Mouse (Mus musculus) liver, adult 2 months (tissue): ENCODE data around the gene Fcrlb. TPM values are rescaled to one million over a fixed set of nuclear protein-coding genes. Genes with fewer than 3 reads are reported as not detected.

Experiments
- DNase-seq: peaks from one replicate; pipeline ENCODE4 v3.0.0-alpha.2; 2011; ENCODE audit warnings: low read depth, low spot score; ENCODE audit errors: extremely low read depth
- H3K27ac ChIP-seq: fragments of 200-500 bp; replicated peaks from 2 replicates; pipeline ENCODE4 v1.5.1; 2012; ENCODE audit warnings: low read depth, mild to moderate bottlenecking, control low read depth, inconsistent platforms, low read length; ENCODE audit not compliant: insufficient read depth
- H3K27me3 ChIP-seq: fragments of 200-500 bp; 2 replicates; pipeline ENCODE4 v1.6.1; 2012; ENCODE audit warnings: mild to moderate bottlenecking, moderate library complexity, low read length, inconsistent platforms; ENCODE audit not compliant: control insufficient read depth, insufficient read depth
- H3K36me3 ChIP-seq: fragments of 200-500 bp; 2 replicates; pipeline ENCODE4 v1.6.1; 2012; ENCODE audit warnings: low read length, inconsistent platforms; ENCODE audit not compliant: control insufficient read depth, insufficient read depth
- H3K4me1 ChIP-seq: fragments of 200-500 bp; 2 replicates; pipeline ENCODE4 v1.6.1; 2011; ENCODE audit warnings: low read length; ENCODE audit not compliant: control insufficient read depth, insufficient read depth
- H3K4me3 ChIP-seq: fragments of 200-500 bp; 2 replicates; pipeline ENCODE4 v1.5.1; 2011; ENCODE audit warnings: low read depth, mild to moderate bottlenecking, control low read depth, low read length, moderate library complexity; ENCODE audit not compliant: insufficient read depth
- H3K79me2 ChIP-seq: fragments of 200-500 bp; 2 replicates; pipeline ENCODE4 v1.6.1; 2012; ENCODE audit warnings: inconsistent platforms, mild to moderate bottlenecking, low read length, moderate library complexity; ENCODE audit not compliant: control insufficient read depth, insufficient read depth
- H3K9ac ChIP-seq: fragments of 200-500 bp; 2 replicates; pipeline ENCODE4 v1.6.1; 2012; ENCODE audit warnings: low read depth, mild to moderate bottlenecking, control low read depth, inconsistent platforms, low read length
- CTCF ChIP-seq: fragments of 200-500 bp; IDR thresholded peaks from 2 replicates; pipeline ENCODE4 v1.5.1; 2011; ENCODE audit warnings: low read depth, low read length, control low read depth
- POLR2A ChIP-seq: fragments of 200-500 bp; IDR thresholded peaks from 2 replicates; pipeline ENCODE4 v1.6.1; 2011; ENCODE audit warnings: low read length, control low read depth; ENCODE audit not compliant: insufficient read depth; ENCODE audit errors: extremely low read depth
- WGBS: fragments of 180-500 bp; shearing (Covaris S2); methylation state at CpG from one replicate; pipeline ENCODE4 v1.1.7; 2018; 5-methylcytosine and 5-hydroxymethylcytosine counted together
- polyA plus RNA-seq: library from polyadenylated mRNA; depleted of rRNA; stranded (reverse); fragments of >200 nt; gene quantifications from 2 replicates; pipeline ENCODE4 v1.2.3, GENCODE M21; 2012
- total RNA-seq: library from RNA; depleted of rRNA; stranded (reverse); fragments of >200 nt; gene quantifications from 2 replicates; pipeline ENCODE4 v1.2.3, GENCODE M21; 2014

Fcrlb gene
- total and polyA plus RNA-seq, 2 experiments: 0.11 to 0.18 TPM

GRCm38 (mm10) chr1:170886044-170886458, 26.7 kb downstream of the Fcrlb start:
- no peak overlapping the region for H3K4me3 ChIP-seq
- DNase-seq: no peak
- H3K79me2 ChIP-seq: no peaks in the 10 kb centered on the region; the same call in 1 of the 2 replicates
- H3K27ac ChIP-seq: no peak overlapping the region
- H3K9ac ChIP-seq: no peak overlapping the region
- 63% methylated on average over 6 of the region's 6 CpGs for WGBS
- no peaks in the 10 kb centered on the region for H3K27me3 ChIP-seq
- H3K36me3 ChIP-seq: no peaks in the 10 kb centered on the region
- peaks cover 5% of the 10 kb centered on the region; the same call in 1 of the 2 replicates for H3K4me1 ChIP-seq
- TF ChIP-seq POLR2A (no peak), CTCF (no peak)

GRCm38 (mm10) chr1:170884978-170885561, 27.7 kb downstream of the Fcrlb start, which contains the start of the genes Gm26620 and Dusp12:
Gene Gm26620 (plus strand): TSS chr1:170885065.
Gene Dusp12 (minus strand): TSS chr1:170885540.
- Histone ChIP-seq H3K4me3 (peak within 1 kb of the TSS; percentile 80), H3K4me1 (peaks cover 8% of the 10 kb centered on the region), H3K36me3 (no peaks in the 10 kb centered on the region), H3K27me3 (no peaks in the 10 kb centered on the region), H3K9ac (peak within 1 kb of the TSS; percentile 89), H3K79me2 (no peaks in the 10 kb centered on the region; the same call in 1 of the 2 replicates), H3K27ac (peak within 1 kb of the TSS; percentile 77)
- WGBS: 1% methylated on average over 46 of the region's 46 CpGs
- DNase-seq: peak; percentile 91
- TF ChIP-seq CTCF: peak; percentile 81
- TF ChIP-seq POLR2A: peak; percentile 51

GRCm38 (mm10) chr1:170884390-170884789, 28.4 kb downstream of the Fcrlb start:
- 7% methylated on average over 8 of the region's 8 CpGs for WGBS
- Histone ChIP-seq H3K79me2 (peaks cover 1% of the 10 kb centered on the region; the same call in 1 of the 2 replicates), H3K27ac (peak overlapping the region; percentile 77), H3K9ac (peak overlapping the region; percentile 89), H3K4me1 (peaks cover 8% of the 10 kb centered on the region), H3K36me3 (peaks cover 2% of the 10 kb centered on the region; the same call in 1 of the 2 replicates), H3K27me3 (no peaks in the 10 kb centered on the region), H3K4me3 (peak overlapping the region; percentile 80)
- TF ChIP-seq CTCF (no peak), POLR2A (no peak)
- no peak for DNase-seq

GRCm38 (mm10) chr1:170882915-170883485, 29.7 kb downstream of the Fcrlb start:
- peak; percentile 90 for DNase-seq
- peak overlapping the region; percentile 77 for H3K27ac ChIP-seq

GRCm38 (mm10) chr1:170876906-170877305, 35.8 kb downstream of the Fcrlb start:
- WGBS: 83% methylated on average over 5 of the region's 5 CpGs
- no peak for DNase-seq
- peaks cover 3% of the 10 kb centered on the region for H3K4me1 ChIP-seq
- peaks cover 25% of the 10 kb centered on the region for H3K36me3 ChIP-seq
- H3K9ac ChIP-seq: no peak overlapping the region
- peaks cover 3% of the 10 kb centered on the region; the same call in 1 of the 2 replicates for H3K79me2 ChIP-seq
- TF ChIP-seq CTCF (no peak), POLR2A (no peak)
- H3K4me3 ChIP-seq: no peak overlapping the region
- H3K27me3 ChIP-seq: no peaks in the 10 kb centered on the region
- no peak overlapping the region for H3K27ac ChIP-seq

More at GRCm38 (mm10) chr1:170882915-170883485, 29.7 kb downstream of the Fcrlb start:
- no peaks in the 10 kb centered on the region for H3K27me3 ChIP-seq
- H3K9ac ChIP-seq: peak overlapping the region; percentile 41; the same call in 1 of the 2 replicates
- peaks cover 4% of the 10 kb centered on the region; the same call in 1 of the 2 replicates for H3K36me3 ChIP-seq
- H3K79me2 ChIP-seq: peaks cover 3% of the 10 kb centered on the region; the same call in 1 of the 2 replicates
- peak overlapping the region; percentile 36 for H3K4me3 ChIP-seq
- WGBS: 22% methylated on average over 5 of the region's 5 CpGs
- peaks cover 8% of the 10 kb centered on the region for H3K4me1 ChIP-seq
- TF ChIP-seq POLR2A (no peak), CTCF (no peak)

- DNase-seq: no peak
- no peak overlapping the region for H3K9ac ChIP-seq
- H3K27me3 ChIP-seq: no peaks in the 10 kb centered on the region
- TF ChIP-seq POLR2A (no peak), CTCF (no peak)
- H3K36me3 ChIP-seq: peaks cover 25% of the 10 kb centered on the region
- peaks cover 3% of the 10 kb centered on the region; the same call in 1 of the 2 replicates for H3K79me2 ChIP-seq
- H3K4me1 ChIP-seq: peaks cover 3% of the 10 kb centered on the region
- H3K4me3 ChIP-seq: no peak overlapping the region
- H3K27ac ChIP-seq: no peak overlapping the region
- WGBS: 50% methylated on average over 3 of the region's 3 CpGs
These were observed 37.1 kb downstream of the Fcrlb start for GRCm38 (mm10) chr1:170875676-170876075.
